Mouse (Mus musculus): ENCODE results near the gene Atl2.

Atl2 gene

DNA sequence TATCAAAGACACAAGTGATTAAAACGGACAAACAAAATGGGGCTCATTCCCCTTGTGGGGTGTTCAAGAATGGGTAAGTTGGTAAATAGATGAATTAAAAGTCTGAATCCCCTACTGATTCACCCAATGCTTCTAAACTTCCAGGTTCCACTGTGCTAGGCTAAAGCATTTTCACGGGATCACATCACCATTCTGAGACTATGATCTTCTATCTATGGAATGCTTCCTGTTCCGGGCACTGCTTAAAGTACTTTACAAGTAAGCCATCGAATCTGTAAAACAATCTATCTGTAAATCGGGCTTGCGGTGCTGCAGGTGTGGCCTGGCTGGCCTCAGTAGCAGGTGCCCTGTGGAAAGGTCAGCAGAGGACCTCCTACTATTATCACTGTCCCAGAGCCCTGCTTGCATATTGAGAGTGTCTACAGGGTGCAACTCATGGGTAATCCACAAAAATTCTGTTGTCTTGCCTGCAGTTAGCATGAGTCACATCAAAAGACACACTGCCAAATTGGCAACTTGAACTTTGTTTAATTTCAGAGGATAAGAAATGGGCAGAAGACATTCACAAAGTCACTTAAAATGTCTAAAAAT, 2.3 kb upstream of the Atl2 start:
- DNase-seq (ENCODE audit: low spot score in 2 of 2): no peak

DNA sequence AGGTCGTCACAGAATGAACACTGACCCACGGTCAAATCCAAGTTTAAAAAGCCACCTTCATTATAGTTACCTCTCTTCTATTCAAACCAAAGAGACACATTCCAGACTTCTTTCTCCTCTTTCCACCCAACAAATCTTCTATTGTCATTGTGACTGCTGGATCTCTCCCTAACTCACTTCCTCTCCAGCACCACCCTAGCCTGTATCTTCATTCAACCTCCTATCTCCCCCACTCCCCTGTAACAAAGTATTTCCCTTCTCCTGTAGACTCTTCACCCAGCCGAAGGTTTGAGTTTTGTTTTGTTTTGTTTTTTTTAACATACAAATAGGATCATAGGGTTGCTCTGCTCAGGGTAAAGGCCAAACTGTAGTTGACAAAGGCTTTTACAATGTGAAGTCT, 1.7 kb upstream of the Atl2 start:
- DNase-seq (ENCODE audit: low spot score in 2 of 2): no peak

GRCm38 (mm10) chr17:79894971-79895882, 696 bp downstream of the Atl2 start:
- peak; percentile 20 to 59 for DNase-seq (ENCODE audit: low spot score in 2 of 2)

DNA sequence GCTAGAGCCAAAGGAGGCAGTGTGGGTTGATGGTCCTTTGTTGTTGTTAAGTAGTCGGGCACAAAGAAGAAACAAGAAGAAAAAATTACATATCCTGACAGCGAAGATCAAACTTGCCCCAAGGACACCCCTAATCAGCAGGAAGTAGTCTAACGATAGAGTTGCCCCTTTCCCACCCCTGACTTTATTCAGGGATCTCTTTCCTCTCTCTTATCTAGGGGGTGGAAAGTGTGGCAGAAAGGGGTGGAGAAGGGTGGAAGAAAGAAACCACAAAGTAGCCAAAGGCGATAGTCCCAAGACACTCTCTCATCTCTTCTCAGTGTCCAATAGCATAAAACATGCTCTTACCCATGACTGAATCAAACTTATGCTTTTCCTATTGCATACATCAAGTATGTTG, 1.9 kb downstream of the Atl2 start:
- DNase-seq (ENCODE audit: low spot score in 2 of 2): no peak

GRCm38 (mm10) chr17:79891944-79892343, 4.0 kb downstream of the Atl2 start:
- no peak for DNase-seq (ENCODE audit: low spot score in 2 of 2)

- no peak for DNase-seq (ENCODE audit: low spot score in 2 of 2)
Measured at GRCm38 (mm10) chr17:79887926-79888325, 8.0 kb downstream of the Atl2 start.

GRCm38 (mm10) chr17:79883198-79883597, 12.7 kb downstream of the Atl2 start:
- no peak for DNase-seq (ENCODE audit: low spot score in 2 of 2)

GRCm38 (mm10) chr17:79865027-79865426, 30.9 kb downstream of the Atl2 start:
- no peak for DNase-seq (ENCODE audit: low spot score in 2 of 2)

DNA sequence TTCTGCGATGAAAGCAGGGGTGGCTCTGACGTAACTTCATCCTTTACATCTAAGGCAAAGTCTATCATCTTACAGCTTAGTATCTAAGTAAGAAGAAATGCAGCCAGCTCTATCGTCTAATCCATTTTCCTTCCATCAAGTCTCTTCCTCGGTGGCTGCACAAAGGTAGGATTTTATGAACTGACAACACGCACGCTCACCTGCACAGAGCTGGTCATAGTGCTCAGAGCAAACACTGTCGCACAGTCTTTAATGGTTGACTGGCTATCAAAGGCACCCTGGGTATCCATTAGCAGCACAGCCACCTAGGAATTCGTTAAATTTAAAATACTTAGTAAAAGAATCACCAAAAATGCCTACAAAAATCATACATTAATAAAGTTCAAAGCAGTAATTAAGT, 31.4 kb downstream of the Atl2 start:
- no peak for DNase-seq (ENCODE audit: low spot score in 2 of 2)

DNA sequence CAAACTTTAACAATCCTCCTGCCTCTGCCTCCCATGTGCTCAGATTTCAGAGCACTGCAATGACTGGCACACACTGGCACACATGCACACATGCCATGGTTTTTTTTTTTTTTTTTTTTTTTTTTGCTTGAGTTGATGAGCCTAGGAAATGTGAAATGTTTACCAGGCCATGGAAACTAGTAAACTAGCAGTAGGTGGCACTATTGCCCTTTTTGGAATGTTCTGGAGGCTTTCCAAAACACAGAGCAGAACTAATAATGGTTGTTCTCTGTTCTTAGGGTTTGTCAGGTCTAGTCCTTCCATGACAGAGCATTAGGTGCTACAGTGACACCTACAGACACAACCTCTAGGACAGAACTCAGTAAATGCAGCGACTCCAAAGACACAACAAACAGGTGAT, 33.9 kb downstream of the Atl2 start:
- no peak for DNase-seq (ENCODE audit: low spot score in 2 of 2)

- no peak for DNase-seq (ENCODE audit: low spot score in 2 of 2)
Measured at GRCm38 (mm10) chr17:79855533-79855932, 40.4 kb downstream of the Atl2 start.

DNA sequence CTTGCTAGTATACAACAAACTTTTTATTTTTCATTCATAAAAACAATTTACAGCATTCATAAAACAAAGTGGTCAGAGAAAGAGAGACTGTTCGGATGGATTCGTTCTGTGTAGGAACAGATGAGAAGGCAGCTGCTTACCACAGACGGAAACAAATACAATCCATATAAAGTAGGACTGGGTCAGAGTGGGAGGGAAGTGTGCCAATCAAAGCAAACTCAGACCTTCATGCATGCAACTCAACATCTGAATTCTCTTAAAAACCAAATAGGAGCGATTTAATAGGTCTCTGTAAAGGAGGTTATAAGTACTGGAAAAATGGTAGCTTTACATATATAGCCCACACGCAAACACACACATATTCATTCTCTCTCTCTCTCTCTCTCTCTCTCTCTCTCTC, 47.5 kb downstream of the Atl2 start:
- no peak for DNase-seq (ENCODE audit: low spot score in 2 of 2)

GRCm38 (mm10) chr17:79846182-79846581, 49.7 kb downstream of the Atl2 start:
- no peak for DNase-seq (ENCODE audit: low spot score in 2 of 2)

DNA sequence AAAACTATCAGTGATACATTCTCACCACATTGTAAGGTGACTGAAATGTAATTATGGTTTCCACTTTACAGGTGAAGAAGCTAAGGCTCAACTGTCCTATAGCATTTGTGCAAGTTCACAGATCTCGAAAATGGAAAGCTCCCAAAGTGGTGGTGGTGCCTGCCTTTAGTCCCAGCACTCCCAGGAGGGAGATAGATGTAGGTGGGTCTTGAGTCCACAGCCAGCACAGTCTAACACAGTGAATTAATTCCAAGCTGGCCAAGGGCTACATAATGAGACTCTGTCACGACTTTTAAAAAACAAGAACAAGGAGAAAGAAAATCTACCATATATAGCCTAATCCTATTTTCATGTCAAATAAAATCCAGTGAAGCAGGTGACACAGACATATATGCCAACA, 50.2 kb downstream of the Atl2 start:
- DNase-seq (ENCODE audit: low spot score in 2 of 2): no peak

DNA sequence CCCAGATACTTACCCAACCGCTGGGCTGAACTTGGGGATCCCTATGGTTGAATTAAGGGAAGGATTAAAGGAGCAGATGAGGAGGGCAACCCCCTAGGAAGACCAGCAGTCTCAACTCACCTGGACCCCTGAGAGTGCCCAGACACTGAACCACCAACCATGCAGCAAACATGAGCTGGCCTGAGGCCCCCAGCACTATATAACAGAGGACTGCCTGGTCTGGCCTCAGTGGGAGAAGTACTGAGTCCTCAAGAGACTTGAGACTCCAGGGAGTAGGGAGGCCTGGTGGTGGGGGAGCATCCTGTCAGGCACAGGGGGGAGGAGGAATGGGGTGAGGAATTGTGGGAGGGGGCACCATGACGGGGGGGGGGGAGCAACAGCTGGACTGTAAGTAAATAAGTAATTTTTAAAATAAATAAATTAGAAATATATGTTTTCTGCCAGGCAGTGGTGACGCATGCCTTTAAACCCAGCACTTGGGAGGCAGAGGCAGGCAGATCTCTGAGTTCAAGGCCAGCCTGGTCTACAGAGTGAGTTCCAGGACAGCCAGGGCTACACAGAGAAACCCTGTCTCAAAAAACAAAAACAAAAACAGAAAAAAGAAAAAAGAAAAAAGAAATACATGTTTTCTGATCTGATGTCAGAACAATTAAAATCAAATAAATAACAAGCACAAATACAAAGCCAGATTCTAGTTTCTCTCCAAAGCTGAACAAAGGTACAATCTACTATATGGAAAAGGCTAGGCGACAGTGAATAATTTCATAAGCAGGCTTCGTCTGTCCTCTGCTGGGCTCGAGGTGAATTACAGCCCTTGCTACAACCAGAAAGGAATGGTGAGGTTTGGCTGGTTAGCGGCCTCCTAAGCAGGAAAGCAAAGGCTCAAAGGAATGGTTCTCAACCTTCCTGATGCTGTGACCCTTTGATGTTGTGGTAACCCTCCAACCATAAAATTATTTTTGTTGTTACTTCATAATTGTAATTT, 55.4 kb downstream of the Atl2 start:
- DNase-seq (ENCODE audit: low spot score in 2 of 2): peak; percentile 50 to 68

- DNase-seq (ENCODE audit: low spot score in 2 of 2): no peak
Measured at GRCm38 (mm10) chr17:79836978-79837377, 58.9 kb downstream of the Atl2 start.

DNA sequence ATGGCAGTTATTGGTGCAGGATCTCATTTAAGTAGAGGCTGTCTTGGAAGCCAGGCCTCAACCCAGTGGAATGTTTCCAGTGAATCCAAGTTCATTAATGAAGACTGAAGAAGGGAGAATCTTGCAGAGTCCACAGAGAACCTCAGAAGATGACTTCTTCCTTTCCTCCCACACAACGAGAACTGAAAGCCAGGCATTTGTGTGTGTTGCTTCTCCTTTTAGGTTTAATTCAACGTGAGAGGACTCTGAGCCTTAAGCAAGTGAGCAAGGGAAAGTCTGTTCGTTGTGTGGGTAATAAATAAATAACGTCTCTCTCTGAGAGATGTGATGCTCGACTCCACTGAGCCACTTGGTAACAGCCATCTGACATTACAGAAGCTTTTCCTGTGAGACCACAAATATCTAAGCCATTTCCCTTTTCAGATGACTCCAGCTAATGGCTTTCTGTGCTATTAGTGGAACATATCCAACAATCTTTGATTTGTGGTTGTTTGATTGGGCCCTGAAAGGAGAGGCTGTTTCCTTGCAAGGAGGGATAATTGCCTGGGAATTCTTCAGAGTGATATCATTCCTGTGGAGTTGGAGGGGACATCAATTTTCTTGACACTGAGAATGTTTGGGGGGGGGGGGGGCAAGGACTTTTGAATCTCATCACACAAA, 60.1 kb downstream of the Atl2 start:
- no peak for DNase-seq (ENCODE audit: low spot score in 2 of 2)

- DNase-seq (ENCODE audit: low spot score in 2 of 2): no peak
Measured at GRCm38 (mm10) chr17:79832284-79832683, 63.6 kb downstream of the Atl2 start.

- DNase-seq (ENCODE audit: low spot score in 2 of 2): no peak
Measured at GRCm38 (mm10) chr17:79826482-79827034, 69.4 kb downstream of the Atl2 start.

DNA sequence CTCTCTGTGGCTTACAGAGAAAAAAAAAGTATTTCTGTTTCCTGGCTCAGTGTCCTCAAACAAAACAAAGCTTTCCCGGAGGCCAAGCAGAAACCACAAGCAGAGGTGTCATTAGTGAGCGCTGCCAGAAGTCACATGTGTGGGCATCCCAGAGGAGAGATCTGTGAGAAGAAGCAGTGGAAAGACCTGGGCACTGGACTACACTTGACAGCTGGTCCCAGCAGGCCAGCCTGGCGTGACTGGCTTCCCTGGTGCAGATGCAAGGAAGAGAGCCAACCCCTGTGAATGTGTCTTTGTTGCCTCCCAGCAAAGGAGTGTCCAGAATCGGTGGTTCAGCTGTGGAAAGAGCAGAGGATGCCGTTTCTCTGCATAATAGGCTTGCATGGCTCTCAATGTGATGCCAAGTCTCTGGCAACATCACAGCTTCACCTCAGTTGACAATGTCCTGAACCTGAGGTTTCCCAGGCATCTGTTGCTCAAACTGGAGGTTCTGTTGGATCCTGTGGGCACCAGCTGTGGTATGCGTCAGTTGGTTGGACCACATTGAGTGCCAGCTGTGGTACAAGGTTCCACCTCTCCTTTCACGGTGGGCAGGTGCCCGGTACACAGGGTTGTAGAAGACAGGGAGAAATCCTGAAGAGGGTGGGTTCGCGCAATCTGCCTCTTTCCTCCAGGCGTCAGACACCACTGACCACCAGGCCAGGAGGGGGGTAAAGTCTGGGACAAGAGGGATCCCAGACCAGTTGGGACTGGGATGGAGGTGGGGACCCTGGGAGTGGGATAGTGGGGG, 70.5 kb downstream of the Atl2 start:
- no peak for DNase-seq (ENCODE audit: low spot score in 2 of 2)

All from urinary bladder, adult 18-20 months (tissue).